Mouse (Mus musculus): Measurements from ENCODE around the gene Man1b1. TPM values are rescaled to one million over a fixed set of nuclear protein-coding genes. Genes with fewer than 3 reads are reported as not detected.

Gene Man1b1
- total RNA-seq, 1 experiment from 2014 or later = 40.8 TPM

GRCm38 (mm10) chr2:25398065-25398464 is 65.9 kb downstream of the Man1b1 start:
- ATAC-seq (replicated peaks; ENCODE audit: low read depth, poor library complexity, severe bottlenecking) = no peak

DNA sequence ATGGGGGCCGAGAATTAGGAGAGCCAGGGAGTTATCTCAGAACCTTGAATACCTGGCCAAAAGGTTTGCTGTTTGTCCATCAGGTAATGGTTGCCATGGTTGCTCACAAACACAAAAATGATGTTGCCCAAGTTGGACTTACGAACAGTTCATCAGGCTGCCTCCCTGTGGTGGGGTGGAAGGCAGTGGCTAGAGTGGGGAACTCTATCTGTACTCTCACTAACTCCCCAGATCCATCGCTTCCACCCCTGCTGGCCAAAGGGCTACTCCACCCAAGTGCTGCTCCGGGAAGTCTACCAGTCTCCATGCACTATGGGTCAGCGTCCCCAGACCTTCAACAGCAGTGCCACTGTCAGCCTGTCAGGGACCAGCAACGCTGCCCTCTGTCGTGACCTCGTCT is 66.9 kb downstream of the Man1b1 start, which contains the start of gene Npdc1:
TSS of gene Npdc1 (plus strand) at position 301 of the 400 bp plus-strand sequence.
- ATAC-seq (replicated peaks; ENCODE audit: low read depth, poor library complexity, severe bottlenecking) = no peak

DNA sequence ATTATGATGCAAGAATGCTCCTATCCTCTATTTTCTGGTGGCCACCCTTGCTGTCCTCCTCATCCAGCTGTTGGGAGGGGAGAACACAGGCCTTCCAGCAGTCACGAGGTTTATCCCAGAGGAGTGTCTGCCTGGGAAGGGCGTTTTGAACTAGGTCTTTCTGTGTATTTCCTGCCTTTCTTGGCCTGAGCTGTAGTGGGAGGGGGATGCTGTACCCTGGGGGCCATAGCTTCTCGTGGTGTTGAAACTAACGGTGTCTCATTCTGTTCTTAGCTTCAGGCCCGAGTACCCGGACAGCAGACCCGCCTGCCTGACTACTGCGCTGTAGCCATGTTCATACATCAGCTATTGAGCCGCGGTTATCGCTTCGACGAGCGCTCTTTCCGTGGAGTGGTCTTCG is 68.2 kb downstream of the Man1b1 start:
- no peak for ATAC-seq (replicated peaks; ENCODE audit: low read depth, poor library complexity, severe bottlenecking)

DNA sequence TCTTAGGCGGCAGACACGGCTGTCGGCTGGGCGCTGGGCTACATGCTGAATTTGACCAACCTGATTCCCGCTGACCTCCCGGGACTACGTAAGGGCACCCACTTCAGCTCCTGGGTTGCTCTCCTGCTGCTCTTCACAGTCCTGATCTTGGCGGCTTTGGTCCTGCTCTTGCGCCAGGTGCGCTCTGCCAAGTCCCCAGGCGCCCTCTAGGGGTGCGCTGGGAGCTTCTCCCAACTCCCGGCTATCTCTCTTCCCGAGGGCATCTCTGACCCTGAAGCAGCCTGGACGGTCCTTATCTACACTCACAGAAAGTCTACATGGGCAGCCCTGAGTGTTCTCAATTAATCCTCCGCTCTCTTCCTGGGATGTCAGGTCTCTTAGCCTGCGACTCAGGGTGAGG is 68.6 kb downstream of the Man1b1 start:
- 0 out of 2 replicates have a peak, but pooled peaks have one; percentile 27 for ATAC-seq (replicated peaks; ENCODE audit: low read depth, poor library complexity, severe bottlenecking)

Other genes with a start within 250 kb of the Man1b1 start
- gene Noxa1, start 237.2 kb upstream of the Man1b1 start, total RNA-seq (2017) = 0.09 TPM in 1 of 2 replicates, not detected in the other
- gene Nrarp, start 151.6 kb upstream of the Man1b1 start, total RNA-seq (2017) = 0.39 and 2.2 TPM in 2 replicates
- 15.7 and 18.1 TPM in 2 replicates for gene Tor4a, start 135.5 kb upstream of the Man1b1 start, total RNA-seq (2017)
- gene Nelfb, start 120.8 kb upstream of the Man1b1 start, total RNA-seq (2017) = 28.8 and 47.4 TPM in 2 replicates
- not detected in 2 replicates for gene Stpg3, start 117.7 kb upstream of the Man1b1 start, total RNA-seq (2017)
- gene Fam166a, start 113.6 kb upstream of the Man1b1 start, total RNA-seq (2017) = not detected in 2 replicates
- 486 and 513 TPM in 2 replicates for gene Tubb4b, start 107.6 kb upstream of the Man1b1 start, total RNA-seq (2017)
- not detected in 2 replicates for gene Slc34a3, start 98.0 kb upstream of the Man1b1 start, total RNA-seq (2017)
- gene Rnf224, start 95.6 kb upstream of the Man1b1 start, total RNA-seq (2017) = not detected in 2 replicates
- gene Rnf208, start 90.1 kb upstream of the Man1b1 start, total RNA-seq (2017) = 0.37 and 0.82 TPM in 2 replicates
- not detected in 2 replicates for gene Cysrt1, start 89.9 kb upstream of the Man1b1 start, total RNA-seq (2017)
- gene AL732309.1, start 85.5 kb upstream of the Man1b1 start, total RNA-seq (2017) = 0.50 and 0.87 TPM in 2 replicates
- 11.3 and 13.0 TPM in 2 replicates for gene Tmem203, start 76.9 kb upstream of the Man1b1 start, total RNA-seq (2017)
- gene Tprn, start 69.7 kb upstream of the Man1b1 start, total RNA-seq (2017) = 12.4 and 17.0 TPM in 2 replicates
- gene Ssna1, start 59.9 kb upstream of the Man1b1 start, total RNA-seq (2017) = 65.1 and 73.3 TPM in 2 replicates
- gene Anapc2, start 59.9 kb upstream of the Man1b1 start, total RNA-seq (2017) = 35.1 and 53.1 TPM in 2 replicates
- gene Tmem210, start 44.2 kb upstream of the Man1b1 start, total RNA-seq (2017) = not detected in 2 replicates
- gene Lrrc26, start 42.4 kb upstream of the Man1b1 start, total RNA-seq (2017) = not detected in 2 replicates
- not detected in 2 replicates for gene Grin1, start 13.2 kb upstream of the Man1b1 start, total RNA-seq (2017)
- 13.3 and 19.2 TPM in 2 replicates for gene Dpp7, start 24.0 kb downstream of the Man1b1 start, total RNA-seq (2017)
- gene Uap1l1, start 33.3 kb downstream of the Man1b1 start, total RNA-seq (2017) = 8.5 and 8.9 TPM in 2 replicates
- gene Sapcd2, start 40.0 kb downstream of the Man1b1 start, total RNA-seq (2017) = 15.1 and 17.4 TPM in 2 replicates
- not detected in 2 replicates for gene Entpd2, start 63.5 kb downstream of the Man1b1 start, total RNA-seq (2017)
- gene Npdc1, start 67.0 kb downstream of the Man1b1 start, total RNA-seq (2017) = 0.64 TPM in 1 of 2 replicates, not detected in the other
- 23.5 and 27.8 TPM in 2 replicates for gene Fut7, start 90.9 kb downstream of the Man1b1 start, total RNA-seq (2017)
- 31.5 and 49.9 TPM in 2 replicates for gene Abca2, start 96.4 kb downstream of the Man1b1 start, total RNA-seq (2017)
- not detected in 2 replicates for gene Clic3, start 124.5 kb downstream of the Man1b1 start, total RNA-seq (2017)
- 19.8 and 29.1 TPM in 2 replicates for gene Paxx, start 128.8 kb downstream of the Man1b1 start, total RNA-seq (2017)
- 4.1 TPM in 1 of 2 replicates, not detected in the other for gene Ptgds, start 137.7 kb downstream of the Man1b1 start, total RNA-seq (2017)
- not detected in 2 replicates for gene Lcn12, start 161.6 kb downstream of the Man1b1 start, total RNA-seq (2017)
- gene Fbxw5, start 168.4 kb downstream of the Man1b1 start, total RNA-seq (2017) = 16.6 and 21.4 TPM in 2 replicates
- gene C8g, start 169.4 kb downstream of the Man1b1 start, total RNA-seq (2017) = 0.19 and 2.7 TPM in 2 replicates
- 11.5 and 15.8 TPM in 2 replicates for gene Traf2, start 214.6 kb downstream of the Man1b1 start, total RNA-seq (2017)
- gene Edf1, start 225.5 kb downstream of the Man1b1 start, total RNA-seq (2017) = 57.2 and 84.7 TPM in 2 replicates
- gene Mamdc4, start 242.5 kb downstream of the Man1b1 start, total RNA-seq (2017) = 3.4 TPM in 1 of 2 replicates, not detected in the other
- gene Phpt1, start 242.9 kb downstream of the Man1b1 start, total RNA-seq (2017) = 33.5 and 40.8 TPM in 2 replicates
- gene Ajm1, start 249.4 kb downstream of the Man1b1 start, total RNA-seq (2017) = 0.55 TPM in 1 of 2 replicates, not detected in the other